Mouse (Mus musculus) gastrocnemius, postnatal 36 days (tissue): ENCODE measurements around the gene Ugt1a7c. TPM values are rescaled to one million over a fixed set of nuclear protein-coding genes. Genes with fewer than 3 reads are reported as not detected.

Experiments
- DNase-seq, 2 experiments: peaks; one replicate each; pipeline ENCODE4 v3.0.0; 2022
- intact Hi-C: fragments of 180-260 bp; cut with DNase I; formaldehyde crosslinking; loops from one replicate; pipeline ENCODE4 v1.15.1; 2025
- total RNA-seq, 2 experiments: library from RNA; stranded (reverse); gene quantifications; 2 replicates each; pipeline ENCODE4 v1.2.3; 2021

The Ugt1a7c gene
- total RNA-seq, 2 experiments from 2014 or later, result 0.33 to 0.54 TPM

- intact Hi-C loops, result no loop called here
- no peak for DNase-seq
Observed at GRCm38 (mm10) chr1:88256886-88257663, 162.2 kb downstream of the Ugt1a7c start.

GRCm38 (mm10) chr1:88257681-88258080 is 162.8 kb downstream of the Ugt1a7c start:
- intact Hi-C loops, result no loop called here
- DNase-seq, result no peak

- DNase-seq, result no peak
- intact Hi-C loops, result no loop called here
Observed at GRCm38 (mm10) chr1:88258361-88258760, 163.5 kb downstream of the Ugt1a7c start.

- intact Hi-C loops, result no loop called here
- DNase-seq, result no peak
Observed at GRCm38 (mm10) chr1:88258881-88259642, 164.2 kb downstream of the Ugt1a7c start.

GRCm38 (mm10) chr1:88259643-88260024 is 164.8 kb downstream of the Ugt1a7c start:
- no peak for DNase-seq
- intact Hi-C loops, result no loop called here

GRCm38 (mm10) chr1:88260114-88260513 is 165.3 kb downstream of the Ugt1a7c start:
- no peak for DNase-seq
- intact Hi-C loops, result no loop called here

GRCm38 (mm10) chr1:88260604-88261377 is 165.9 kb downstream of the Ugt1a7c start:
- intact Hi-C loops, result no loop called here
- no peak for DNase-seq

GRCm38 (mm10) chr1:88261706-88262105 is 166.8 kb downstream of the Ugt1a7c start:
- intact Hi-C loops, result no loop called here

GRCm38 (mm10) chr1:88262255-88262654 is 167.4 kb downstream of the Ugt1a7c start:
- intact Hi-C loops, result no loop called here
- no peak for DNase-seq

More at GRCm38 (mm10) chr1:88261706-88262105, 166.8 kb downstream of the Ugt1a7c start:
- DNase-seq, result no peak

GRCm38 (mm10) chr1:88262961-88263360 is 168.1 kb downstream of the Ugt1a7c start:
- DNase-seq, result no peak
- intact Hi-C loops, result no loop called here

GRCm38 (mm10) chr1:88263778-88264177 is 168.9 kb downstream of the Ugt1a7c start:
- no peak for DNase-seq

GRCm38 (mm10) chr1:88264237-88264868 is 169.5 kb downstream of the Ugt1a7c start:
- DNase-seq, result no peak

More at GRCm38 (mm10) chr1:88263778-88264177, 168.9 kb downstream of the Ugt1a7c start:
- intact Hi-C loops, result no loop called here

GRCm38 (mm10) chr1:88264869-88265240 is 170.0 kb downstream of the Ugt1a7c start:
- intact Hi-C loops, result no loop called here
- DNase-seq, result peak in 1 of 2 experiments; percentile 29

More at GRCm38 (mm10) chr1:88264237-88264868, 169.5 kb downstream of the Ugt1a7c start:
- intact Hi-C loops, result no loop called here

- intact Hi-C loops, result no loop called here
Observed at GRCm38 (mm10) chr1:88266123-88266522, 171.3 kb downstream of the Ugt1a7c start.

GRCm38 (mm10) chr1:88267489-88267888 is 172.6 kb downstream of the Ugt1a7c start:
- intact Hi-C loops, result no loop called here
- DNase-seq, result no peak

More at GRCm38 (mm10) chr1:88266123-88266522, 171.3 kb downstream of the Ugt1a7c start:
- DNase-seq, result peak in 1 of 2 experiments; percentile 23

- peak in 1 of 2 experiments; percentile 17 for DNase-seq
- intact Hi-C loops, result no loop called here
Observed at GRCm38 (mm10) chr1:88268070-88268469, 173.2 kb downstream of the Ugt1a7c start.
